Mouse (Mus musculus) kidney, embryonic 14.5 days (tissue): ENCODE measurements around the gene Jmjd7. TPM values are rescaled to one million over a fixed set of nuclear protein-coding genes. Genes with fewer than 3 reads are reported as not detected.

Experiments used
- ATAC-seq: fragments of 200-750 bp; cut with Nextera tagmentation; 2 replicates; pipeline ENCODE4 v1.8.0; 2017; ENCODE audit warnings: moderate number of reproducible peaks, mild to moderate bottlenecking, moderate TSS enrichment, moderate library complexity; ENCODE audit not compliant: low FRiP score, low TSS enrichment
- H3K27ac ChIP-seq: fragments of 300-500 bp; sonication (generic); 2 replicates; pipeline ENCODE4 v1.5.1; 2014; ENCODE audit warnings: low read depth, mild to moderate bottlenecking, low read length, moderate library complexity, mixed read lengths
- H3K27me3 ChIP-seq: fragments of 300-500 bp; sonication (generic); 2 replicates; pipeline ENCODE4 v1.6.1; 2014; ENCODE audit warnings: mild to moderate bottlenecking, low read length; ENCODE audit not compliant: control insufficient read depth, insufficient read depth
- H3K36me3 ChIP-seq: fragments of 300-500 bp; sonication (generic); 2 replicates; pipeline ENCODE4 v1.6.1; 2014; ENCODE audit warnings: low read length, mixed read lengths; ENCODE audit not compliant: control insufficient read depth, insufficient read depth
- H3K4me1 ChIP-seq: fragments of 300-500 bp; sonication (generic); 2 replicates; pipeline ENCODE4 v1.6.1; 2014; ENCODE audit warnings: low read length, mixed read lengths; ENCODE audit not compliant: control insufficient read depth, insufficient read depth
- H3K4me2 ChIP-seq: fragments of 300-500 bp; sonication (generic); replicated peaks from 2 replicates; pipeline ENCODE4 v1.6.1; 2014; ENCODE audit warnings: low read depth, mild to moderate bottlenecking, low read length
- H3K4me3 ChIP-seq: fragments of 300-500 bp; sonication (generic); 2 replicates; pipeline ENCODE4 v1.5.1; 2014; ENCODE audit warnings: mild to moderate bottlenecking, low read length
- H3K9ac ChIP-seq: fragments of 300-500 bp; sonication (generic); 2 replicates; pipeline ENCODE4 v1.6.1; 2014; ENCODE audit warnings: low read depth, mild to moderate bottlenecking, low read length, moderate library complexity
- H3K9me3 ChIP-seq: fragments of 300-500 bp; sonication (generic); 2 replicates; pipeline ENCODE4 v1.6.1; 2016; ENCODE audit warnings: low read length; ENCODE audit not compliant: control insufficient read depth
- WGBS: fragments of 180-500 bp; shearing (Covaris S2); extraction: QIAGEN DNeasy Blood & Tissue Kit; methylation state at CpG from one replicate; pipeline ENCODE4 v1.1.7; 2014; 5-methylcytosine and 5-hydroxymethylcytosine counted together
- polyA plus RNA-seq: library from polyadenylated mRNA; unstranded; fragments of >200 nt; fragmentation: Nextera tagmentation; extraction: Ambion mirVana; gene quantifications from 2 replicates; pipeline ENCODE4 v1.2.1, GENCODE M21; 2014

Jmjd7 gene
- polyA plus RNA-seq, 1 experiment from 2014 or later: 26.3 TPM

DNA sequence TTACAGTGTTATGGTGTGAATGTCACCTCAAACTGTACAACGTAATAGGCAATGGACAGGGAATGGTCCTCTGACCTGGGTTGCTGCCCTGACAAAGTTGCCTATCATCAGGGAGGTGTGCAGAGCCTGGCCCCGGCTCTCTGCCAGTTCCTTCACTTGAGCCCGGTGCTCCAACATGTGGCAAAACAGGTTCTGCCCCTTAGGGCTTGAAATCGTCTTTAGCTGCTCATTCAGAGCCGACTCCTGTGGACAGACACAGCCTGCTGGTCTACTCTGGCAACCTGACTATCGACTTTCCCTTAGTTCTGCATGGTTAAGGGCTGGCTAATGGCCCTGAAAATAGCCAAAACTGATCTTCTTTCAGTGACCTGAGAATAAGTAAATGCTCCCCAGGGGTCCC, 32.9 kb downstream of the Jmjd7 start:
- H3K4me3 ChIP-seq: no peak overlapping the region
- H3K27me3 ChIP-seq: no peaks in the 10 kb centered on the region
- no peak overlapping the region for H3K4me2 ChIP-seq
- ATAC-seq: 0 out of 2 replicates have a peak, but pooled peaks have one; percentile 18
- H3K9ac ChIP-seq: no peak overlapping the region
- H3K36me3 ChIP-seq: no peaks in the 10 kb centered on the region
- peaks cover 18% of the 10 kb centered on the region; the same call in 1 of the 2 replicates for H3K4me1 ChIP-seq
- 40% methylated on average over 6 of the region's 6 CpGs for WGBS
- no peaks in the 10 kb centered on the region for H3K9me3 ChIP-seq
- H3K27ac ChIP-seq: no peak overlapping the region

- Histone ChIP-seq H3K36me3 (no peaks in the 10 kb centered on the region), H3K9me3 (no peaks in the 10 kb centered on the region), H3K27ac (no peak overlapping the region), H3K4me3 (no peak overlapping the region), H3K4me1 (peaks cover 18% of the 10 kb centered on the region; the same call in 1 of the 2 replicates), H3K27me3 (no peaks in the 10 kb centered on the region), H3K9ac (no peak overlapping the region), H3K4me2 (no peak overlapping the region)
- WGBS: 26% methylated on average over 9 of the region's 9 CpGs
- peak; percentile 65; the same call in 1 of the 2 replicates for ATAC-seq
Measured at GRCm38 (mm10) chr2:120060651-120061050, 33.4 kb downstream of the Jmjd7 start.

GRCm38 (mm10) chr2:120062248-120062647, 35.0 kb downstream of the Jmjd7 start:
- no peaks in the 10 kb centered on the region for H3K36me3 ChIP-seq
- no peak overlapping the region for H3K9ac ChIP-seq
- H3K4me3 ChIP-seq: no peak overlapping the region
- no peak overlapping the region for H3K4me2 ChIP-seq
- H3K27me3 ChIP-seq: no peaks in the 10 kb centered on the region
- H3K9me3 ChIP-seq: no peaks in the 10 kb centered on the region
- WGBS: 74% methylated on average over 8 of the region's 8 CpGs
- ATAC-seq: no peak
- H3K4me1 ChIP-seq: peaks cover 18% of the 10 kb centered on the region; the same call in 1 of the 2 replicates
- no peak overlapping the region for H3K27ac ChIP-seq

- peaks cover 18% of the 10 kb centered on the region; the same call in 1 of the 2 replicates for H3K4me1 ChIP-seq
- H3K4me3 ChIP-seq: no peak overlapping the region
- H3K9me3 ChIP-seq: no peaks in the 10 kb centered on the region
- H3K36me3 ChIP-seq: no peaks in the 10 kb centered on the region
- H3K27me3 ChIP-seq: no peaks in the 10 kb centered on the region
- H3K4me2 ChIP-seq: no peak overlapping the region
- WGBS: 84% methylated on average over 6 of the region's 6 CpGs
- H3K27ac ChIP-seq: no peak overlapping the region
- no peak for ATAC-seq
- no peak overlapping the region for H3K9ac ChIP-seq
Measured at GRCm38 (mm10) chr2:120064639-120065038, 37.4 kb downstream of the Jmjd7 start.

DNA sequence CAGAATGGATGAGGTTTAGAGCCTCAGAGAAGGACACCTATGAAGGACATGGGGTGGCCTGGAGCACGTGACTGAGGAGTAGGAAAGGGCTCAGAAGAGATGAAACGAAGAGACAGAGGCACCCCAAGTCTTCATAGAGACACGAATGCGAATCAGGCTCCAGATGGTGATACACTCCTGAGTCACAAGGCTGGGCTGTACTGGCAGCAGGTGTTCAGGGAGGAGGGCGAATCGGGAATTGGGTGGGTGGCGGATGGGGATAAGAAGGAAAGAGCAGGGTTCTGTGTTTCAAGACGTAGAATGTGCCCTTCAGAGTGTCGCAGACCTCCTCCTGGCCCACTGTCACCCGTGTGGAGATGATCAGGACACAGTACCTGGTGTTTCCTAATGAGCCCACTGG, 38.0 kb downstream of the Jmjd7 start:
- no peak for ATAC-seq
- WGBS: 88% methylated on average over 10 of the region's 10 CpGs

DNA sequence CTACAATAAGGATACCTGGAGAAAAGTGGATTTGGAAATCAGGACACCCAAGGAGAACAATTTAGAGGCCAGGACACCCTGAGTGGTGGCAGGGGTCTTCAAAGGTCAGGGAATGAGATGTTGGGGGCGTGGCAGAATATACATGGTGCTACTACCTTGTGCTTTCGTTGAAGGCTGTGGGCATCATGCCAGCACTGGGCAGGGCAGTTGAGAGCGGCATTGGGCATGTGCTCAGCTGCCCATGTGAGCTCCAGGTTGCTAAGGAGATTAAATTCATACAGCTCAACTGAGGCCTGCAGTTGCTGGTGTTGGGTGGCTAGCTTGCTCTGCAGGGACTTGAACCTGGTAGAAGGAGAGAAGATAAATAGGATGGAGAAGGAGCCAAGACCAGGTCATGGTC, 38.9 kb downstream of the Jmjd7 start:
- 82% methylated on average over 3 of the region's 3 CpGs for WGBS
- Histone ChIP-seq H3K4me2 (no peak overlapping the region), H3K9me3 (no peaks in the 10 kb centered on the region), H3K27ac (no peak overlapping the region), H3K4me1 (0 out of 2 replicates have a peak, but pooled peaks cover 9% of the 10 kb centered on the region), H3K27me3 (no peaks in the 10 kb centered on the region), H3K4me3 (no peak overlapping the region), H3K9ac (no peak overlapping the region), H3K36me3 (no peaks in the 10 kb centered on the region)
- no peak for ATAC-seq

More for the DNA sequence above, 38.0 kb downstream of the Jmjd7 start:
- H3K4me1 ChIP-seq: peaks cover 15% of the 10 kb centered on the region; the same call in 1 of the 2 replicates
- H3K9me3 ChIP-seq: no peaks in the 10 kb centered on the region
- no peak overlapping the region for H3K4me2 ChIP-seq
- H3K27me3 ChIP-seq: no peaks in the 10 kb centered on the region
- no peak overlapping the region for H3K9ac ChIP-seq
- no peaks in the 10 kb centered on the region for H3K36me3 ChIP-seq
- no peak overlapping the region for H3K4me3 ChIP-seq
- no peak overlapping the region for H3K27ac ChIP-seq

DNA sequence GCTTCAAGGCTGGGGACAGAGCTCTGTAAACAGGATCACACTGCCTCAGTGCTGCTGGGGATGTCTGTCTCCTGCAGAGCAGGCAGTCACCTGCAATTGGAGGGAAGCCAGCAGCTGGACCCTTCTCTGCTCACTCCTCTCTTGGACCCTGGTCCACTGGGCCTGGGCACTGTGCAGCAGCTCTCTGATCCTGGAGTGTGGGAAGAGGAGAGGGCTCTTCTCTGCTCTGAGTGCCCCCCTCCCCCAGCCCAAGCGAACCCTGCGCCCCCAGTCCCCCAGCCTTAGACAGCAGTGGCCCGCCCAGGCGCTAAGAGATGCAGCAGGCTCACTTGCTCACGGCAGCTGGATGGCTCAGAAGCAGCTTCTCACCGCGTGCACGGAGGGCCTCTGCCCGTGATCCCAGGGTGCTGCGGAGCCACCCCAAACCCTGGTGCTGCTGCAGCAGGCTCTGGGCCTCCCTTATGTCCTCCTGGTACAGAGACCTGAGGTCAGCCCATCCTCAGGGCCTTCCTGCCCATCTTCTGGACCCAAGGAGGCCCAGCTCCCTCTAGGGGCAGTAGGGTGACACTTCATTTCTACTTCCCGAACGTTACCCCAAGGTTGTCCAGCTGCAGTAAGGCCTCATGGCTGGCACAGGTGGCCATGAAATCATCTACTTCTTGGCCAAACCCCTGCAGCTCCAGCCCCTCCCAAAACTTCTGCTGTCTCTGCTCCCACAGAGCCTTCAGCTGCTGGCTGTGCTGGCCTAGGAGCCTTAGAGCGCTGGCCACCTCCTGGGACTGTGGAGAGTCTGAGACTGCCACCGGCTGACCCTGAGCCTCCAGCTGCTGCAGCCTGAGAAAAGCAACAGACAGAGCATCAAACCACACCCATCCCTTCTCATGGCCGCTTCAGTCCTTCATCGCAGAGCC, 41.5 kb downstream of the Jmjd7 start:
- WGBS: 43% methylated on average over 16 of the region's 16 CpGs
- Histone ChIP-seq H3K27me3 (no peaks in the 10 kb centered on the region), H3K9ac (no peak overlapping the region), H3K36me3 (no peaks in the 10 kb centered on the region), H3K4me3 (no peak overlapping the region), H3K27ac (no peak overlapping the region), H3K4me1 (no peaks in the 10 kb centered on the region), H3K4me2 (no peak overlapping the region), H3K9me3 (no peaks in the 10 kb centered on the region)
- peak; percentile 62 for ATAC-seq

GRCm38 (mm10) chr2:120069466-120069990, 42.2 kb downstream of the Jmjd7 start:
- Histone ChIP-seq H3K9ac (no peak overlapping the region), H3K4me1 (no peaks in the 10 kb centered on the region), H3K9me3 (no peaks in the 10 kb centered on the region), H3K4me2 (no peak overlapping the region), H3K27me3 (peaks cover under 1% of the 10 kb centered on the region; the same call in 1 of the 2 replicates), H3K4me3 (no peak overlapping the region), H3K36me3 (no peaks in the 10 kb centered on the region), H3K27ac (no peak overlapping the region)
- ATAC-seq: no peak
- 65% methylated on average over 8 of the region's 8 CpGs for WGBS

DNA sequence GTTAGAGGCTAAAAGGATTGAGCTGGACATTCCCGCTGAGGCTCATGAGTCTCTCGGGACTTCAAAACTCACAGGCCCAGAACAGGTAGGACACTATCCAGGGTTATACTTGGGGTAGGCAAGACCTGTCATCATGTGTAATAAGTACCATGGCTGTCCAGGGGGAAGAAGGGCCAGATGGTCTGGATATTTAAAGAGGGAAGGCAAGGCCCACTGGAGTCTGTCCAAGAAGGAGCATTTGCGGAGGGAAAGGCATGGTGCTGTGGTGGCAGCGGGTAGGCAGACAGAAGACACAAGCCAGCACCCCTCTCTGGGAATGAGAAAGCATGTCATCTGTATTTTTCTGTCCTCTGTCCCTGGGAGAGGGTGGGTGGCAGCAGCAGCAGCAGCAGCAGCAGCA, 46.8 kb downstream of the Jmjd7 start:
- H3K4me2 ChIP-seq: no peak overlapping the region
- no peak overlapping the region for H3K4me3 ChIP-seq
- no peak overlapping the region for H3K27ac ChIP-seq
- ATAC-seq: no peak
- WGBS: 91% methylated on average over 4 of the region's 4 CpGs
- no peaks in the 10 kb centered on the region for H3K9me3 ChIP-seq
- H3K4me1 ChIP-seq: no peaks in the 10 kb centered on the region
- no peaks in the 10 kb centered on the region for H3K36me3 ChIP-seq
- peaks cover 17% of the 10 kb centered on the region for H3K27me3 ChIP-seq
- no peak overlapping the region for H3K9ac ChIP-seq
